Mouse (Mus musculus): ENCODE measurements around the gene Mmp2. TPM values are rescaled to one million over a fixed set of nuclear protein-coding genes. Genes with fewer than 3 reads are reported as not detected.

Gene Mmp2
- polyA plus RNA-seq, 1 experiment from 2014 or later = 245 TPM

DNA sequence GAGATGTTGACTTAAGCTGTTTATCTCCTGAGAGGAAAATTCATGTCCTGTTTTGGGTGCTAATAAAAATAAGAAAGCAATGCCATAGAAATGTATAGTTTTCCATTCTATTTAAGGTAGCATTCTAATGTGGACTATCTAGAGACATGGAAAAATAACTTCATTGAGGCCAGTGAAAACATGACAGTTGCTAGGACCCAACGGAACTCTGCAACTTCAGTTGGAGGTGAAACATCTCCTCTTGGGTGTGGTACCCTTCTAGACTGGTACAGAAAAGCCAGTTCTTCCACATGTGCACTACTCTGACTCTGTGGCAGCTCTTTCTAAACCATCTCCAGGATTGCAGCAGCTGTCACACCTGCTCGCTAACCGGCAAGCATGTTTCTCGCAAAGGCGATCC is 74.0 kb downstream of the Mmp2 start, which contains the start of gene Capns2:
TSS of gene Capns2 (plus strand) at position 301 of the 400 bp plus-strand sequence.
- Histone ChIP-seq H3K36me3 (no peaks in the 10 kb centered on the region), H3K27me3 (no peaks in the 10 kb centered on the region), H3K4me2 (replicated peaks) (no peak within 1 kb of the TSS), H3K9ac (no peak within 1 kb of the TSS), H3K27ac (no peak within 1 kb of the TSS), H3K9me3 (no peaks in the 10 kb centered on the region), H3K4me1 (peaks cover 2% of the 10 kb centered on the region; the same call in 1 of the 2 replicates), H3K4me3 (no peak within 1 kb of the TSS)
- 87% methylated on average over 5 of the region's 5 CpGs for WGBS
- no peak for ATAC-seq (ENCODE audit: low FRiP score, low read depth)

DNA sequence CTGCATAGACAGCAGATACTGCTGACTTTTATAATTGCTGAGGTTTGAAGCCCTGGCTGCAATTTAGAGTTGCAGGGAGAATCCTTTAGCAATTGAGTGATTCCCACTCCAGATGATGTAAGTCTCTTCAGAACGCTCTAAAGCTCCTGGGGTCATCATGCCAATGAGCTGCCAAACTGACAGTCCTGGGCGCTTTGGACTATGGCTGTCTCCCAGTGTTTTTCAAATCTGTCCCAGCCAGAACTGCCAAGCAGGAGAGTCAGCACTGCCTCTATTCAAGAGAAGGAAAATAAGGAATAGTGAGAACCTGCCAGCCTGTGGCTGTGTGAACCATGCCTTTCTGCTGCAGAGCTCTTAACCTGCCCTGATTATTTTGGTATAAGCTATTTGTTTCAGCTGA is 75.9 kb downstream of the Mmp2 start:
- Histone ChIP-seq H3K4me3 (no peak overlapping the region), H3K9ac (no peak overlapping the region), H3K27ac (no peak overlapping the region)

More for the DNA sequence above, 75.9 kb downstream of the Mmp2 start:
- no peaks in the 10 kb centered on the region for H3K27me3 ChIP-seq
- WGBS = 84% methylated on average over 2 of the region's 2 CpGs
- no peak for ATAC-seq (ENCODE audit: low FRiP score, low read depth)
- H3K4me1 ChIP-seq = peaks cover 2% of the 10 kb centered on the region; the same call in 1 of the 2 replicates
- no peaks in the 10 kb centered on the region for H3K36me3 ChIP-seq
- H3K9me3 ChIP-seq = no peaks in the 10 kb centered on the region
- no peak overlapping the region for H3K4me2 ChIP-seq (replicated peaks)

Other genes starting within 250 kb of the Mmp2 start
- 5.5 and 5.8 TPM in 2 replicates for gene Irx6, start 153.0 kb upstream of the Mmp2 start, polyA plus RNA-seq (2015; fragmentation: Nextera tagmentation; extraction: Ambion mirVana)
- gene Lpcat2, start 28.0 kb downstream of the Mmp2 start, polyA plus RNA-seq (2015; fragmentation: Nextera tagmentation; extraction: Ambion mirVana) = 11.7 and 11.8 TPM in 2 replicates
- 4.5 and 6.4 TPM in 2 replicates for gene Capns2, start 74.1 kb downstream of the Mmp2 start, polyA plus RNA-seq (2015; fragmentation: Nextera tagmentation; extraction: Ambion mirVana)
- gene Slc6a2, start 132.8 kb downstream of the Mmp2 start, polyA plus RNA-seq (2015; fragmentation: Nextera tagmentation; extraction: Ambion mirVana) = 0.03 and 0.04 TPM in 2 replicates
- gene Ces1a, start 220.9 kb downstream of the Mmp2 start, polyA plus RNA-seq (2015; fragmentation: Nextera tagmentation; extraction: Ambion mirVana) = 0.09 TPM in 1 of 2 replicates, not detected in the other

Data from limb, embryonic 13.5 days (tissue).